Mouse (Mus musculus): ENCODE results near the gene Vmn1r231. TPM values are rescaled to one million over a fixed set of nuclear protein-coding genes. Genes with fewer than 3 reads are reported as not detected.

Vmn1r231 gene
- not detected in 4 replicates for total RNA-seq (2023)

GRCm38 (mm10) chr17:20904991-20905390 lies at the start of gene Vmn1r231:
Gene Vmn1r231, minus strand, starts transcription at chr17:20905091.

GRCm38 (mm10) chr17:20944985-20945891 lies 40.3 kb upstream of the Vmn1r231 start, which contains the start of gene Ppp2r1a:
Gene Ppp2r1a, plus strand, starts transcription at chr17:20945311.

GRCm38 (mm10) chr17:20919614-20920013 lies 14.7 kb upstream of the Vmn1r231 start, which contains the start of gene Vmn1r232:
Gene Vmn1r232, minus strand, starts transcription at chr17:20919714.

GRCm38 (mm10) chr17:20840144-20840543 lies 64.7 kb downstream of the Vmn1r231 start, which contains the start of gene Vmn1r230:
Gene Vmn1r230, plus strand, starts transcription at chr17:20840444.

Other genes starting within 250 kb of the Vmn1r231 start
- not detected in 4 replicates for gene Vmn1r226, start 222.2 kb downstream of the Vmn1r231 start, total RNA-seq (2023)
- not detected in 4 replicates for gene Vmn1r227, start 175.2 kb downstream of the Vmn1r231 start, total RNA-seq (2023)
- not detected in 4 replicates for gene Vmn1r228, start 118.9 kb downstream of the Vmn1r231 start, total RNA-seq (2023)
- 0.06 TPM in 2 of 4 replicates, not detected in the others for gene Vmn1r229, start 93.5 kb downstream of the Vmn1r231 start, total RNA-seq (2023)
- not detected in 4 replicates for gene Vmn1r230, start 64.6 kb downstream of the Vmn1r231 start, total RNA-seq (2023)
- not detected in 4 replicates for gene Vmn1r232, start 14.6 kb upstream of the Vmn1r231 start, total RNA-seq (2023)
- gene Ppp2r1a, start 40.2 kb upstream of the Vmn1r231 start, total RNA-seq (2023): 284 to 340 TPM (median 294 TPM) in 4 replicates
- not detected in 4 replicates for gene Vmn1r233, start 91.4 kb upstream of the Vmn1r231 start, total RNA-seq (2023)
- gene Zfp160, start 103.8 kb upstream of the Vmn1r231 start, total RNA-seq (2023): 12.4 to 18.2 TPM (median 14.1 TPM) in 4 replicates

Data from B cell, adult 62 days (primary cell).